Mouse (Mus musculus) large intestine, adult 2 months (tissue): ENCODE data around the gene Mcub. TPM values are rescaled to one million over a fixed set of nuclear protein-coding genes. Genes with fewer than 3 reads are reported as not detected.

ENCODE experiments used
- DNase-seq: peaks from one replicate; pipeline ENCODE4 v3.0.0-alpha.2; 2012; ENCODE audit warnings: low read depth, low spot score
- WGBS: fragments of 180-500 bp; shearing (Covaris S2); methylation state at CpG from one replicate; pipeline ENCODE4 v1.1.7; 2018; 5-methylcytosine and 5-hydroxymethylcytosine counted together
- polyA plus RNA-seq: library from polyadenylated mRNA; depleted of rRNA; stranded (reverse); fragments of >200 nt; gene quantifications from 2 replicates; pipeline ENCODE4 v1.2.3, GENCODE M21; 2012

The Mcub gene
- polyA plus RNA-seq, 1 experiment, result 2.9 TPM

DNA sequence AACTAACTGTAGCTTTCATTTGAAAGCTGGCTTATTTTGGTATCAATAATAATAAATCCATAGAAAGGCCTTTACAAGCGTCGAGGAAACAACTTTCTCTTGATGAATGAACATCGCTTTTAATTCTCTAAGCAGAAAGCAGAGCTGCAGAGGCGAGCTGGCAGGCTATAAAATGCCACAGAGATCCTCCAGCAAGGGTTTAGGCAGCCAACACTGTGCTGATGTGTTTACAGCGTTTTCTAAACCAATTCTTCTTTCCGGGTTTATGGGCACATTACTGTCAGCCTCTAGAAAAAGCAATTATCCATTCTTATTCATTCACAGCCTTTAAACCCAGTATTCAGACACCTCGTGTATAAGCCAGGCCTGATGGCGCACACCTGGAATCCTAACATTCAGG is 7.5 kb downstream of the Mcub start:
- no peak for DNase-seq
- 57% methylated on average over 8 of the region's 8 CpGs for whole genome bisulfite sequencing

DNA sequence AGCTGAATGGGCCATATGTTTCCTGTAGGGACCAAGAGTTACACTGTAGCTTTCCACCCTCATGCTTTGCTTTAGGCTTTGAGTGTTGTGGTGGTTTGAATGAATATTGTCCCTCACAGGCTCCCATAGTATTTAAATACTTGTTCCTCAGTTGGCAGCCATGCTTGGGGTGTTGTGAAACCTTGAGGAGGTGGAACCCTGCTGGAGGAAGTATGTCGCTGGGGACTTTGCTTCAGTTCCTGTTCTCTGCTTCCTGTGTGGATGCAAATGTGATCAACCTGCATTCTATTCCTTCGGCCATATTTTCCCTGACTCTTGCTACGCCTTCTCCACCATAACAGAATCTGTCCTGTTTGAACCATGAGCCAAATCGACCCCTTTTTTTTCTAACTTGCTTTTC is 16.7 kb downstream of the Mcub start:
- 87% methylated on average over 4 of the region's 4 CpGs for WGBS
- DNase-seq, result no peak

DNA sequence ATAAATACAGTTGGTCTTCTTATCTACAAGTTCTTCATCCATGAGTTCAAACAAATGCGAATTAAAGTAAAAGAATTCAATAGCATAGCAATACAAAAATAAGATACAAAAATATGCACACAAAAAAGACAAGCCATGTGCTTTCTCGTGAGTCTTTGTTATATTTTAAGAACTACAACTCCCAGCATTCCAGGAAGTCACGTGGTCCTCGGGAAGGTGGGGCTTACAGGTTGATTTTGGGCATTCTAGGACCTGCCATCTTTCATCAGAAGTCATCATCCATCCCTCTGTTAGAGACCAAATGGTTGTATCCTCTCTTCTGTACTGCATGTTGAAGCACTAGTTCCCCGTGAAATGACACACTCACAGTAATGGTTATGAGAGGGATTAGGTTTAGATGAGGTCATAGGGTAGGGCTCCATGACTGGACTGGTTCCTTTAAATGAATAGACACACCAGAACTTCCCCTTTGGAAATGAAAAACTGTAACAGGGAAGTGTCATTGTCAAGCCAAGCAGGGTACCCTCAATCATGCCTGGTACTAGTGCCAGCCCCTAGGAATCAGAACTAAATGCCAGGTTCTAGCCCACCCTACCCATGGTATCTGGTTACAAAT is 20.7 kb downstream of the Mcub start:
- WGBS, result 78% methylated on average over 5 of the region's 5 CpGs
- no peak for DNase-seq

DNA sequence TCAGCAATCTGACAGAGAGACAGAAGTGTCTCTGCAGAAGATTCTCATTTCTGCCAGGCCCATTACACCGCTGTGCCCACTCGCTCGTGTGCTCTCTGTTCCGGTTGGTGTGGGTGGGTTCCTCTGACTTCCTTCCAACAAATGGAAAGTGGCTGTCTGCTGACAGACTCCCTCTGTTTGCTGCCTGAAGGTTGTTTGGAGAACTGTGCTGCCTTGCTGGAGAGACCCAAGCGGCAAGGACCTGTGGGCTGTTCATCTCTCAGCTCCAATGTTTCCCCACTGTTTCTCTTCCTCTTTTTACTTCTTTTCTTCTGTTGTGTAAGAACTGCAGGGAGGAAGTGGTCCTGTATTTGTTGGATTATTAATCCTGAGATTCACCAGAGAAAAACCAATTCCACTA is 21.6 kb downstream of the Mcub start:
- DNase-seq, result no peak
- WGBS, result 84% methylated on average over 5 of the region's 5 CpGs

DNA sequence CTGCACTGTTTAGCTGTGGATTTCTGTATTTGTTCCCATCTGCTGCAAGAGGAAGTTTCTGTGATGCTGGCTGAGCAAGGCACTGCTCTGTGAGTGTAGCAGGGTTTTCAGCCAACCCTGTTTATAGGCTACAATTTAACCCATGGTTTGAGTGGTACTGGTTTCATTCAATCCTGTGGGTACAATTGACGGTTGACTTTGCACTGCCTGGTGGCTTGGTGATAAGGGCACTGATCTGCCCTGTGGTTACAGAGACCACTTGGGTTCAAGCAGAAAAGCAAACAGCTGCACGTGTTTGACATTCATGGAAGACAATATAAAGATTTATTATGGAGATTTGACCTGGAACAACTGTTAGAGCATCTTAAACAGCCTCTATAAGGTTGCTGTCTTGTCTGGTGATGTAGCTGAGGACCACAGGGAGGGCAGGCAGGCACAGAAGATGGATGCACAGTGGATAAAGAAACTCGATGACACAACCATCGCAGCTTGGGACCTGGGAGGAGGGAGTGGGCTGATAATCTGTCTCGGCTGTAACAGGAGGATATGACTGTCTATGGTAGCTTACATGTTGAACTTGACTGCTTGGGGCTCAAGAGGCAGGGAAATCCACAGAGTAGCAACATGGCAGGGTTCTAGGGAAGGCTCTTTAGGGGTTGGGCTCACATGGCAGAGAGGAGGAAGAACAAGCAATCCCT is 23.6 kb downstream of the Mcub start:
- DNase-seq, result no peak
- WGBS, result 49% methylated on average over 5 of the region's 5 CpGs

DNA sequence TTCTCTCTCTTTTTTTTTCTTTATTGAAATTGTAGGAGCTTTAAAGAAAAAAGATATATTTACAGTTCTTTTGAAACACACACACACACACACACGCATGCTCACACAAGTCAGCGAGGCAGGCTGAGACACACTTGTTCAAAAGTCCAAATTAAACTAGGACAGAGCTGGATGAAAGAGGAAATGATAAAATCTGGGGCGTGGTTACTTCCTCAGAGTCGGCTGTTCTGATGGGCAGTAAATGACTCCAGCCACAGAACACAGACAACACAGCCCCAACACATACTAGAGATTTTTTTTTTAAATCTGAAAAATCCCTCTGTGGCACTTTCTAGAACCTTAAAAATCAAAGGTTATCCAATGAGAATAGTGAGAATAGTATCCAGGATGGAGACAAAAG is 26.2 kb downstream of the Mcub start:
- no peak for DNase-seq
- 25% methylated on average over 4 of the region's 4 CpGs for WGBS

DNA sequence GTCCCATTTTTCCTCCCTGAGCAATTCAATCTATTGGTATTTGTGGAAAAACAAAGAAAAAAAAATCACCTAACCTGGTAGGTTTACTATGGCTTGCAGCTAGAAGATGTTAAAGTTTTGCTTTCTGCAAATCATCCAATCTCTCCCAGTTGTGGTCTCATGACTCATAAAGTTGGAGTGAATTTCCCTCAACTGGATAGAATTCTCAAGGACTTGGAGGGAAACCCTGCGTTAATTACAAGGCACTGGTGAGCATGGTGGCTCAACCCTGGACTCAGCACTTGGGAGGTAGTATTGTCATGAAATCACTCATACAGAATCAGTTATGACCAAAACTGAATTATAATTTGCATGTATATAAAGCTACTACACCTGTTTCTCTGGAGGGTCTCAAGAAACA is 28.7 kb downstream of the Mcub start:
- DNase-seq, result no peak
- WGBS, result 83% methylated on average over 1 of the region's 1 CpGs

DNA sequence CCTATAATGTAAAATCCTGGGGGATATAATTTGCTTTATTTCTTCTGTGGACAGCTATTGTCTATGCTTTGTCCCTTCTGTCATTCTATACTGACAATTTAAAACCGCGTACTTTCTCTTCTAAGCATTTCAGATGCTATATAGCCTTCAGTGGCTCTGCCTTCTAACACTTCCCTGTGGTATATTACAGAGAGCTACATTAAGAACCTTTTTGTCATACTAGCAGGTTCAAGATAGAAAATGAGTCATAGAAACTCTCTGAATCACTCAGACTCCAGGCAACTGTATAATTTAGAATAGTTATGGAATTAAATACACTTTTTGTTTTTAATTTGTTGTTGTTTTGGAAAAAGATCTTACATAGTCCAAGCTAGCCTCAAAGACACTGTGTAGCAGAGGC is 29.2 kb downstream of the Mcub start:
- 97% methylated on average over 2 of the region's 2 CpGs for WGBS
- DNase-seq, result no peak

DNA sequence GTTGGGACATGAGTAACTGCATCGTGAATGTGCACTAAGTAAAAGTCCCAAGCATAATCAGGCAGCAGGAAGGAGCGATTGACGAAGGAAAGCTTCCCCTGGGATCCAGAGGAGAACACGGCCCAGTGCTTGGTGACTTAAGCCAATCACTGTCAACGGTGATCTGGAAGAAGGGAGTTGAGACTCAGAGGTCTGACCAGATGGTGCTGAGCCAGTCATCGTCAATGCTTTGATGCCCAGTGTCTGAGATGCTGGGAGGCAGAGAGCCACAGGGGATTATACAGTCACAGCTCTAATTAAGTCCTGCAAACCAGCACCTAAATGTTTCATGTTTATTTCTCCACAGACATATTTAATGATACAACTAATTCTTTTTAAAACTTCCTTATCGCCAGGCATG is 30.9 kb downstream of the Mcub start:
- 78% methylated on average over 7 of the region's 7 CpGs for WGBS
- DNase-seq, result no peak

DNA sequence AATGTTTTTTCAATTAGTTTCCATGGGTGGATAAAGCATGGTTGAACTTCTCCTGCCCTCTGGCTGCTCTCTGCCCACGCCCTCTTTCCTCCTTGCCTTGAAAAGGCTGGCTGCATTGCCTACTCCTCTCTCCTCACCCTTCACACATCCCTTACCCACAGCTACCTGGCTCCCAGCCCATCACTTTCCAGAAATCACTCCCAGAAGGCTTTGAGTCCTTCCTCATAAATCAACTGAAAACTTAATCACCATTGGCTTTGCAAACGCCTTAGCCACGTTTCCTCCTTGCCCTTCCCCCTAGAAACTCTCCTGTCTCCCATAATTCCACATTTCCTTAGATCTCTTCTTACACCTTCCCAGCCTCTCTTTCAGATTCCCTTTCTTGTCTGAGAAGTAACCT is 32.2 kb downstream of the Mcub start:
- DNase-seq, result peak; percentile 52
- 16% methylated on average over 3 of the region's 3 CpGs for WGBS

DNA sequence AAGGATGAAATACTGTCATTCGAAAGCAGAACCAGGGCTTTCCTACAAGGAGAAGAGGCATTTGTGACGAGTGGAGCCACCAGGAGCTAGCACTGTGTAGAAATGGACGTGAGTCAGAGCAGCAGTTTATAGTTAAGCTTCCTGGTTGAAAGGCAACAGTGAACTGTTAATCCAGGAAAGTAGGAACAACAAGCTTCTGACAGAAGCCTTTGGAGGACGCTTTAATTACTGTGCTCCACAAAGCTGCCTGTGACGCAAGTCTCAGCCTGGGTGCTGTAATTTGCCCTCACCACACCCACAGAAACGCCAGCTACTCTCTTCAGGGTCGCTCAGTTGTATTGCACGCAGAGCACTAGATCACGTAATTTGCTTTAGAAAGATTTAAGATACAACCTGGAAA is 33.4 kb downstream of the Mcub start:
- 17% methylated on average over 9 of the region's 9 CpGs for WGBS
- peak; percentile 27 for DNase-seq

DNA sequence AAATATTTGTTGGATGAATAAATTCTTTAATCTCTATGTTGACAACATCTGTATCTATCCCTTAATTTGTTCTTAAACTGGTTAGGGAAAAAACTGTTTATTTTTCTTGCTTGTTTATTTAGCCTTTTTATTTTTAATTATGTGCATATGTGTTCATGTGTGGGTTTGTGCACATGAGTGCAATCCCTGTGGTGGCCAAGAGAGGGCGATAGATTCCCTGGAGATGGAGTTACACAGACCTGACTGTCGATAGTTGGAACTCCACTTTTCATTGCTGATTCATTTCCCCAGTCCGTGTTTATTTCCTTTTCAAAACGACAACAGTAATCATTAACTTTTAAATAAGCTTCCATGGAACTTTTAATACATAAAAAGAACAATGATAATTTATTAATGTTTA is 37.6 kb downstream of the Mcub start:
- WGBS, result 46% methylated on average over 4 of the region's 4 CpGs

DNA sequence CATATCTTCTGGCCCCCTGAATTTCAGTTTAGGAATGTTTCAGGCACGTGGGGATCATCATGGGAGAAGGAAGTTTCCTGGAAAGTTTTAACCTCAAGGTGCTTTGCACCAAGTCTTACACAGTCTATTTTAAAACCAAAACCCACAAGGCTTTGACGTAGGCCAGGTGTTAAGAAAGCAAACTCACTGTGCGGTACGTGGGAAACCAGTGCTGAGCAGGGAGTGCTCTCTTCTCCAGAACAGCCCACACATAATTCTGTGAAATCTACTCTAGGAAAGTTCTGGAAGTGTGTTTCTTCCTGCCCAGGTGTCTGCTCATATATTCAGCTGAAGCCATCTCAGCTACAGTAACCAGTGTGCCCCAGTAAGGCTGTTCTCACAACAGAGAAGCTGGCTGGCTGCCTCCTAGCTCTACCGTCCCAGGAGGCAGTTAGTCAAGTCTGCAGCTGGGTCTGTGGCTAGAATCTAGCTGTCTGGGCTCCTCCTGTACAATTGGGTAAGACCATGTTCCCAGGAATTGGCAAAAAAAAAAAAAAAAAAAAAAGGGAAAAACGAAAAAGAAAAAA is 39.7 kb downstream of the Mcub start:
- no peak for DNase-seq
- 56% methylated on average over 6 of the region's 6 CpGs for WGBS

More for the DNA sequence above, 37.6 kb downstream of the Mcub start:
- no peak for DNase-seq

DNA sequence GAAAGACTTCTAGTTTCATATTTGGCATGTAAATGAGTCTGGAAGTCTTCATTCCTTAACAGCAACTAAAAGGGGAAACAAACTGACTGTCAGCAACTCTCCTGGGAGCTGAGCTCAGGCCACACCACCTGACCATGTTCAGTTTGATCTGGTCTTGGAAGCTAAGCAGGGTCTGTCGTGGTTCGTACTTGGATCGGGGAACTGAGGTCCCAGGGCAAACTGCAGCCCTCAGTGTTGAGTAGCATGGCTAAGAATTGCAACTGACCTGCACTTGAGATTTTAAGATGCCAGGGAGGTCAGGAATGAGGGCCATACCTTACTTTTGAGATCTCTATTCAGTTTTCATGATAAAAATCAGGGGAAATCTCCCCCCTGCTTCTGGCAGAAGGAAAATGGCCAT is 44.1 kb downstream of the Mcub start:
- WGBS, result 84% methylated on average over 3 of the region's 3 CpGs
- DNase-seq, result no peak

DNA sequence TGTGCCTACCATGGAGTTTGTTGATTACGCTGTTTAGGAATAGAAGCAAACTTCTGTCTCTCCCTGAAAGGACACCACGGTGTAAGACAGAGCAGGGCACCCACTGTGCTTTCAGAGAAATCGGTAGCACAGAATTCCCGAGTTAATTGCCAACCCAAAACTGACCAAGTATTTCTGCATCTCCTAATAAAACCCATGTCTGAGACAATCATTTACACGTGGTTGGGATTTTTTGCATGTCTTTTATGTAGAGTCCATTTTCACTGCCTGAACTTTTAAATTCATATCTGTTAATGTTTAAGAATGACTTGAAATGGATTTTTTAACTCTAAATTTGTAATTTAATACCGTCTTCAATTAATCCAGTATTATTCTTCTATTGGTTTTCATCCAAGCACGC is 46.4 kb downstream of the Mcub start:
- 89% methylated on average over 7 of the region's 7 CpGs for WGBS
- DNase-seq, result no peak

DNA sequence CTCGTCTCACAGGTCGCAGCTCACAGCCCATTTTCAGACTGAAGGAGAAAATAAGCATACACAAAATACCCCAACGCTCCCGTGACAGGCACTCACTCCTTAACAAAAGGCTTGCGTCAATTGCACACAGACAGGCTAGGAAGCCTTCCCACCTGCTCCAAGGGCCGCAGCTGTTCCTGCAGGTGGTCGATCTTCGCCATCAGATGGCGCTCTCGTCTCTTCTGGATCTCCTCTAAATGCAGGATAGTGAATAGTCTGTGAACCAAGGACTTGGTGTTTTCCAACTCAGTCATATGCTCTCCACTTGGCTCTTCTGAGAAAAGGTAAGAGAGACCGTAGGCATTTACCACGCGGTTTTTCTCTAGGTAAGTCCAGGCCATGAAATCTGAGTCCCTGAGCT is 51.6 kb downstream of the Mcub start:
- 16% methylated on average over 13 of the region's 13 CpGs for WGBS
- peak; percentile 36 for DNase-seq

DNA sequence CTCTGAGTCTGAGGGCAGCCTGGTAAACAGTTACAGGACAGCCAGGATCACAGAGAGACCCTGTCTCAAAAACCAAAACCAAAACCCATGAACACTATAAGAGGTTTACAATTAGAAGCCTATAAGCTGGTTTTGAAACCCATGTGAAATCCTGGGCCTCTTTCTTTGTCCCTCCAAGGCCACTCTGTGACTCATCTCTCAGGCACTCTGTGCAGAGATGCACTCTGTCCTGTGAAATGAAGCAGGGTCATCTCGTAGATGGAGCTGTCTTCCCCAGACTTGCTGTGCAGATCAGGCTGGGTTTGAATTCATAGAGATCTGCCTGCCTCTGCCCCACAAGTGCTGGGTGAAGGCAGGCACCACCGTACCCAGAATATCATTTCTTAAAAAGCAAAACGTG is 52.6 kb downstream of the Mcub start:
- no peak for DNase-seq
- 69% methylated on average over 3 of the region's 3 CpGs for WGBS

DNA sequence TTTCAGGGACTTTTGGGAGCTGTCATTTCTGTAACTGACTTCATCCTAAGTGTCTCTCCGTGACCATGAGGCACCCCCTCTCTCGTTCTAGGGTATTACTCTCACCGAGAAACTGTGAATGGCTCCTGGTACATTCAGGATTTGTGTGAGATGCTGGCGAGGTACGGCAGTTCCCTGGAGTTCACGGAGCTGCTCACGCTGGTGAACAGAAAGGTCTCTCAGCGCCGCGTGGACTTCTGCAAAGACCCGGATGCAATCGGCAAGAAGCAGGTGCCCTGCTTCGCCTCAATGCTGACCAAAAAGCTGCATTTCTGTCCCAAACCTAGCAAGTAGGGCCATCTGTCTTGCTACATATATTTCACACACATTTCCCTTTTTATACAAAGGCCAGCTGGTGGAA is 56.8 kb downstream of the Mcub start:
- DNase-seq, result no peak
- 94% methylated on average over 13 of the region's 13 CpGs for WGBS

DNA sequence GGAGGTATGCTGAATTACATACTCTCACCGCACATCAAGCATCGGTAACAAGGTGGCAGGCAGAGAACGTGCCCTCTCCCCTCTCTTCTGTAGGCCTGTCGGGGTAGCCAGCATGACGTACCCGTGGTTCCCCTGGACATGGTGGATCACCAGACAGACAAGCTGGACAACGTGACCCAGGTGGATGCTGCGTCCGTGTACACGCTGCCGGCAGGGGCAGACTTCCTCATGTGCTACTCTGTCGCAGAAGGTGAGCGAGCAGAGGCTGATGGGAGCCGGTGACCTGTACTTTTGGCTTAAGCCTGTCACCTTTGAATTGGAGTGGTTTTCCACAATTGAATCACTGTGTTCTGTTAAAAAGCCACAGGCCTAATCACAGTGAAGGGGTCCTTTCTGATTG is 58.0 kb downstream of the Mcub start:
- 95% methylated on average over 14 of the region's 14 CpGs for WGBS
- DNase-seq, result no peak

DNA sequence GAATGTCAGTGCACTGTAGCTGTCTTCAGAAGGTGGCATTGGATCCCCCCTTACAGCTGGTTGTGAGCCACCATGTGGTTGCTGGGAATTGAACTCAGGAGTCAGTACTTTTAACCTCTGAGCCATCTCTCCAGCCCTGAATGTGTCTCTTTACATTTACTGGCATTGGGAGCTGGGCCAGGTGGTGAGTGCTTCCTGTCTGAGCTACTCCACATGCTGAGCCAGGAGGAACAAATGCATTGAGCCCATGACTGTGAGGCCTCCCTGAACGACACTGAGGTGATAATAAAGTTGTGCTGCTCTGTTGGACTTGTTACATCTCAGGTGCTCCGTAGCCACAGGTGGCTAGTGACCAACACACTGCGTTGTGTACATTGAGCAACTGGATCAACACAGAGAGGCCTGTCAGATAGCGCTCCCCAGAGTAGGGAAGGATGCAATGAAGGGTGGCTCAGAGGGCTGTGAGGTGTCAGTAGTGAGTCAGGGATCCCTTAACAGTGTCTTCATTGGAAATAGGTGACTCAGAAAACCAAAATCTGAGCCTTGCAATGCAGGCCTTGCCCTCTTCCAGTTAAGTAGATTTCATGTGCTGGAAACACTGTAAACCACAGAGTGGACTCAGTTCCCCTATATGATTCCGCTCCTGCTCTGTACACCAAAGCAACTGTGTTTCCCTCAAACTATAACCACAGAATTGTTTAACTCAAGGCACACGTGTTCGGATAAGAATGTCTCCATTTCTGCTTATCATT is 65.4 kb downstream of the Mcub start:
- WGBS, result 62% methylated on average over 7 of the region's 7 CpGs
- DNase-seq, result no peak

DNA sequence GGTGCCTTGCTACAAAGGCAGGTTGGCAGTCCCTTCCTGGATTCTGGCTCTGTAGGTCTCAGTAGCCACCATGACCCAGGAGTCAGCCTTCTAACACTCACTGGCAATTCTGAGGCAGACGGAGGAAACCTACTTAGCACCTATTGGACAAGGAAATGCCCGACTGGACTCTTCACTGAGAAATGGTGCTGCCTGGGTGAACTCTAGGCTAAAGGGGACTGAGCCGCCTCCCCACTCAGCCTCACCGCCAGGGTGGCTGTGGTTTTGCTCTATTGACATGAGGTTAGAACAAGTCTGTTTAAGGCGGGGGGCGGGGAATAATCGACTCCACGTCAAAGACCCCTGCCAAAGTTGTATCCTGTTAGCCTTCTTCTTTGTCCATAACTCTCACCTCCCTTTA is 66.1 kb downstream of the Mcub start:
- DNase-seq, result no peak
- 63% methylated on average over 8 of the region's 8 CpGs for WGBS
